Mouse (Mus musculus): ENCODE measurements around the gene Lin7b. TPM values are rescaled to one million over a fixed set of nuclear protein-coding genes. Genes with fewer than 3 reads are reported as not detected.

Gene Lin7b
- polyA plus RNA-seq, 1 experiment from 2014 or later: 0.66 TPM

GRCm38 (mm10) chr7:45369836-45370474, 428 bp downstream of the Lin7b start:
- 6% methylated on average over 51 of the region's 52 CpGs for WGBS

DNA sequence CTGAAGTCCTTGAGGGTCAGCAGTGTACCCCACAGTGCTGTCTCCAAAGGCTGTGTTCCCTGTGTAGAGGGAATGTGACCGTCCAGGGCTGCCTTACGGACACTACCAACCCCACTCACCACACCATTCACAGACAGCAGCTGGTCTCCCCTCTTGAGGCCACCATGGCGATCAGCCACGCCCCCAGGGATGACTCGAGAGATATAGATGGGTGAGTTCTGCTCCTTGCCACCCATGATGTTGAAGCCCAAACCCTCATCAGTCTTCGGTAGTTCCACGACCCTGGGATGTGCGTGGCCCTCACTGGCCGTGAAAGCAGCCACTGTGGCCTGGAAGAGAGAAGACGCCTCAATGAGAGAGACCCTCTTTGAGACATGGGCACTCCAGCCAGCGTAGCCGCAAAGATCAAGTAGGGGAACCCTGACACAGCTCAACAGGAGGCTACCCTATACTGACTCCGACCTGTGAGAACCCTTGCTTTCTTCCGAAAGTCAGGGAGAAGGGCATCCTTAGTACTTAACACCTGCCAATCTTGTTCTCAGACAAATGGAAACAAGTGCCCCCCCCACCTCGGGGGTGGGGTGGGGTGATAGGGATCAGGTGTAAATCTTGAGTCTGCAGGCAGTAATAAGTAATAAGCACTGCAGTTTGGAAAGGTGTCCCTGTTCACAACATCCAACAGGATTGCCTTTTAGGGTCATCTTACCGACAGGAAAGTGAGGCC, 1.2 kb downstream of the Lin7b start:
- WGBS: 73% methylated on average over 16 of the region's 16 CpGs
- H3K4me3 ChIP-seq (ENCODE audit: low read length): peak overlapping the region; percentile 46; the same call in 1 of the 2 replicates
- H3K4me2 ChIP-seq (replicated peaks; ENCODE audit: low read depth, low read length): no peak overlapping the region
- H3K9ac ChIP-seq (ENCODE audit: low read depth, low read length): no peak overlapping the region
- H3K4me1 ChIP-seq (ENCODE audit: control insufficient read depth, insufficient read depth, low read length): peaks cover 24% of the 10 kb centered on the region
- peaks cover 20% of the 10 kb centered on the region; the same call in 1 of the 2 replicates for H3K36me3 ChIP-seq (ENCODE audit: control insufficient read depth, insufficient read depth, low read length)
- no peak overlapping the region for H3K27ac ChIP-seq (ENCODE audit: low read depth, low read length)
- no peaks in the 10 kb centered on the region for H3K9me3 ChIP-seq (ENCODE audit: control insufficient read depth, low read length)
- peaks cover 42% of the 10 kb centered on the region for H3K27me3 ChIP-seq (ENCODE audit: control insufficient read depth, insufficient read depth, low read length)
- no peak for ATAC-seq (ENCODE audit: low FRiP score, low TSS enrichment)

More at GRCm38 (mm10) chr7:45369836-45370474, 428 bp downstream of the Lin7b start:
- H3K27me3 ChIP-seq (ENCODE audit: control insufficient read depth, insufficient read depth, low read length): peaks cover 36% of the 10 kb centered on the region
- peaks cover 24% of the 10 kb centered on the region for H3K4me1 ChIP-seq (ENCODE audit: control insufficient read depth, insufficient read depth, low read length)
- peak overlapping the region; percentile 32; the same call in 1 of the 2 replicates for H3K9ac ChIP-seq (ENCODE audit: low read depth, low read length)
- H3K36me3 ChIP-seq (ENCODE audit: control insufficient read depth, insufficient read depth, low read length): peaks cover 26% of the 10 kb centered on the region; the same call in 1 of the 2 replicates
- no peak overlapping the region for H3K27ac ChIP-seq (ENCODE audit: low read depth, low read length)
- H3K4me3 ChIP-seq (ENCODE audit: low read length): peak overlapping the region; percentile 46
- no peak for ATAC-seq (ENCODE audit: low FRiP score, low TSS enrichment)
- H3K9me3 ChIP-seq (ENCODE audit: control insufficient read depth, low read length): no peaks in the 10 kb centered on the region
- peak overlapping the region; percentile 94 for H3K4me2 ChIP-seq (replicated peaks; ENCODE audit: low read depth, low read length)

DNA sequence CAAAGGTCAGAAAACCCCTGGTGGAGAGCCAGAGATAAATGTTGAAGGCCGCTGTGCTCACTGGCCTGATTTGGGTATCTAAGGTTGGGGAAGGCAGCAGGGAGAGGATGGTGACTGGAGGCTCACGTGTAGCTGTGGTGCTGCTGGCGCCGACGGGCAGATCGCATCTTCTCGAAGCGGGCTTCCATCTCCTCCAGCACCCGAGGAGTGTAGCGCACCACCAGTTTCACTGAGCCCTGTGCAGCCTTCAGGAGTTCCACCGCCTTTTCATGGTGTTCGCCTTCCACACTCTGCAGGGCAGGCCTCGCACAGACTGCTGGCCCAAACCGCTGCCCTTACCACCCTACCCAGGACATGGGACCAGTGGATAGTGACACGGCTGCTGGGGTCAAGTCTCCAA, 2.2 kb downstream of the Lin7b start:
- Histone ChIP-seq H3K9me3 (ENCODE audit: control insufficient read depth, low read length) (no peaks in the 10 kb centered on the region), H3K27ac (ENCODE audit: low read depth, low read length) (no peak overlapping the region), H3K36me3 (ENCODE audit: control insufficient read depth, insufficient read depth, low read length) (peaks cover 11% of the 10 kb centered on the region; the same call in 1 of the 2 replicates), H3K9ac (ENCODE audit: low read depth, low read length) (no peak overlapping the region), H3K4me1 (ENCODE audit: control insufficient read depth, insufficient read depth, low read length) (peaks cover 24% of the 10 kb centered on the region), H3K4me3 (ENCODE audit: low read length) (no peak overlapping the region), H3K4me2 (replicated peaks; ENCODE audit: low read depth, low read length) (no peak overlapping the region), H3K27me3 (ENCODE audit: control insufficient read depth, insufficient read depth, low read length) (peaks cover 51% of the 10 kb centered on the region)
- ATAC-seq (ENCODE audit: low FRiP score, low TSS enrichment): no peak
- 77% methylated on average over 15 of the region's 15 CpGs for WGBS

- under 1% methylated on average over 68 of the region's 70 CpGs for WGBS
- peak overlapping the region; percentile 56 for H3K4me3 ChIP-seq (ENCODE audit: low read length)
- no peak overlapping the region for H3K27ac ChIP-seq (ENCODE audit: low read depth, low read length)
- H3K4me2 ChIP-seq (replicated peaks; ENCODE audit: low read depth, low read length): peak overlapping the region; percentile 100
- peak overlapping the region; percentile 54 for H3K9ac ChIP-seq (ENCODE audit: low read depth, low read length)
- peaks cover 24% of the 10 kb centered on the region for H3K4me1 ChIP-seq (ENCODE audit: control insufficient read depth, insufficient read depth, low read length)
- H3K9me3 ChIP-seq (ENCODE audit: control insufficient read depth, low read length): no peaks in the 10 kb centered on the region
- peaks cover 3% of the 10 kb centered on the region; the same call in 1 of the 2 replicates for H3K36me3 ChIP-seq (ENCODE audit: control insufficient read depth, insufficient read depth, low read length)
- H3K27me3 ChIP-seq (ENCODE audit: control insufficient read depth, insufficient read depth, low read length): peaks cover 60% of the 10 kb centered on the region
- ATAC-seq (ENCODE audit: low FRiP score, low TSS enrichment): peak; percentile 85
Measured at GRCm38 (mm10) chr7:45367020-45367880, 3.1 kb downstream of the Lin7b start.

DNA sequence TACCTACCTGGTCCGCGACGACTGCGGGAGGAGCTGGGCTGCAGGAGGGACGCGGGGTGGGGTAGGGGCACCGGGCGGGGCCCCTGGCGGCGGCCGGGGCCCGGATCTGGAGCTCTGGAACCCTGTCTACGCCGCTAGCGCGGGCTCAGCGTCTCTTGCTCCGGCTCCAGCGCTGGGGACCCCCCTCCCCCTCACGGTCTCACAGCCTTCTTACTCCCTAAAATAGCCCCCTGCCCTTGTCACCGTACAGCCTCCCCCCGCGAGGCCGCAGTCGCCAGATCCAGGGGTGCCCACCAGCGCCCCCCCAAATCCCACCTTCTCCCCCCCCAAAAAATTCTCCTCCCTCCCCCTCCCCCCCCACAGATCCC, 3.7 kb downstream of the Lin7b start, which contains the start of gene Ppfia3:
TSS of gene Ppfia3 (minus strand) at position 368 of the 368 bp plus-strand sequence.
- peaks cover 28% of the 10 kb centered on the region for H3K4me1 ChIP-seq (ENCODE audit: control insufficient read depth, insufficient read depth, low read length)
- peak; percentile 11 for ATAC-seq (ENCODE audit: low FRiP score, low TSS enrichment)
- H3K9ac ChIP-seq (ENCODE audit: low read depth, low read length): peak within 1 kb of the TSS; percentile 54
- peak within 1 kb of the TSS; percentile 100 for H3K4me2 ChIP-seq (replicated peaks; ENCODE audit: low read depth, low read length)
- H3K4me3 ChIP-seq (ENCODE audit: low read length): peak within 1 kb of the TSS; percentile 56
- no peaks in the 10 kb centered on the region for H3K9me3 ChIP-seq (ENCODE audit: control insufficient read depth, low read length)
- peaks cover 66% of the 10 kb centered on the region for H3K27me3 ChIP-seq (ENCODE audit: control insufficient read depth, insufficient read depth, low read length)
- WGBS: 0% methylated on average over 7 of the region's 26 CpGs
- no peak within 1 kb of the TSS for H3K27ac ChIP-seq (ENCODE audit: low read depth, low read length)
- no peaks in the 10 kb centered on the region for H3K36me3 ChIP-seq (ENCODE audit: control insufficient read depth, insufficient read depth, low read length)

GRCm38 (mm10) chr7:45365742-45366651, 4.4 kb downstream of the Lin7b start:
- Histone ChIP-seq H3K9me3 (ENCODE audit: control insufficient read depth, low read length) (no peaks in the 10 kb centered on the region), H3K4me1 (ENCODE audit: control insufficient read depth, insufficient read depth, low read length) (peaks cover 28% of the 10 kb centered on the region), H3K9ac (ENCODE audit: low read depth, low read length) (peak overlapping the region; percentile 43), H3K27ac (ENCODE audit: low read depth, low read length) (no peak overlapping the region), H3K4me3 (ENCODE audit: low read length) (peak overlapping the region; percentile 56), H3K27me3 (ENCODE audit: control insufficient read depth, insufficient read depth, low read length) (peaks cover 69% of the 10 kb centered on the region), H3K4me2 (replicated peaks; ENCODE audit: low read depth, low read length) (peak overlapping the region; percentile 100), H3K36me3 (ENCODE audit: control insufficient read depth, insufficient read depth, low read length) (no peaks in the 10 kb centered on the region)
- WGBS: 4% methylated on average over 31 of the region's 35 CpGs
- no peak for ATAC-seq (ENCODE audit: low FRiP score, low TSS enrichment)

- H3K27ac ChIP-seq (ENCODE audit: low read depth, low read length): no peak overlapping the region
- no peak for ATAC-seq (ENCODE audit: low FRiP score, low TSS enrichment)
- H3K9ac ChIP-seq (ENCODE audit: low read depth, low read length): no peak overlapping the region
- no peaks in the 10 kb centered on the region for H3K9me3 ChIP-seq (ENCODE audit: control insufficient read depth, low read length)
- no peak overlapping the region for H3K4me3 ChIP-seq (ENCODE audit: low read length)
- 88% methylated on average over 2 of the region's 2 CpGs for WGBS
- no peak overlapping the region for H3K4me2 ChIP-seq (replicated peaks; ENCODE audit: low read depth, low read length)
- peaks cover 17% of the 10 kb centered on the region; the same call in 1 of the 2 replicates for H3K4me1 ChIP-seq (ENCODE audit: control insufficient read depth, insufficient read depth, low read length)
- no peaks in the 10 kb centered on the region for H3K36me3 ChIP-seq (ENCODE audit: control insufficient read depth, insufficient read depth, low read length)
- H3K27me3 ChIP-seq (ENCODE audit: control insufficient read depth, insufficient read depth, low read length): peaks cover 68% of the 10 kb centered on the region
Measured at GRCm38 (mm10) chr7:45363983-45364382, 6.4 kb downstream of the Lin7b start.

DNA sequence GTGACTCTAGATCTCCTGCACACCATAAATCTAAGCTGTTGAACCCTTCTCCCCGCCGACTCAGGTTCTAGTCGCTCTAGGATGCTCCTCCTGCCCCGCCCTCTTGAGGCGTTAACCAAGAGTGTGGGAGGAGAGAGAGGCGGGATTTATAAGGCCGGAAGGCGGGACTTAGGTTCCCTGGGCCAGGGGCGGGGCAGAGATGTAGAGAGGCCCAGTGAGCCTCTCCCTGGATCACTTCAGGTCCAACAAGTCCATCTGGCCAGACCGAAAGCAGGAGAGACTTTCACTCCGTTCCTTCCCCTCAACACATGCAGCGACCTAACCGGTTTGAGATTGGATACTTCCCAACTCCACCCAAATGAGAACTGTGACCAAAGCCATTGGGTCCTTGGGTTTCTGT, 7.6 kb downstream of the Lin7b start:
- Histone ChIP-seq H3K9me3 (ENCODE audit: control insufficient read depth, low read length) (no peaks in the 10 kb centered on the region), H3K9ac (ENCODE audit: low read depth, low read length) (no peak overlapping the region), H3K27me3 (ENCODE audit: control insufficient read depth, insufficient read depth, low read length) (peaks cover 62% of the 10 kb centered on the region), H3K27ac (ENCODE audit: low read depth, low read length) (no peak overlapping the region), H3K4me1 (ENCODE audit: control insufficient read depth, insufficient read depth, low read length) (peaks cover 15% of the 10 kb centered on the region; the same call in 1 of the 2 replicates), H3K36me3 (ENCODE audit: control insufficient read depth, insufficient read depth, low read length) (no peaks in the 10 kb centered on the region), H3K4me3 (ENCODE audit: low read length) (no peak overlapping the region), H3K4me2 (replicated peaks; ENCODE audit: low read depth, low read length) (no peak overlapping the region)
- 5% methylated on average over 13 of the region's 13 CpGs for WGBS
- ATAC-seq (ENCODE audit: low FRiP score, low TSS enrichment): no peak

All from kidney, embryonic 14.5 days (tissue).